Mouse (Mus musculus): ENCODE measurements around the gene Supt6. TPM values are rescaled to one million over a fixed set of nuclear protein-coding genes. Genes with fewer than 3 reads are reported as not detected.

Supt6 gene
- 12.5 and 14.4 TPM in 2 replicates for polyA plus RNA-seq (2015; fragmentation: Nextera tagmentation; extraction: Ambion mirVana)

DNA sequence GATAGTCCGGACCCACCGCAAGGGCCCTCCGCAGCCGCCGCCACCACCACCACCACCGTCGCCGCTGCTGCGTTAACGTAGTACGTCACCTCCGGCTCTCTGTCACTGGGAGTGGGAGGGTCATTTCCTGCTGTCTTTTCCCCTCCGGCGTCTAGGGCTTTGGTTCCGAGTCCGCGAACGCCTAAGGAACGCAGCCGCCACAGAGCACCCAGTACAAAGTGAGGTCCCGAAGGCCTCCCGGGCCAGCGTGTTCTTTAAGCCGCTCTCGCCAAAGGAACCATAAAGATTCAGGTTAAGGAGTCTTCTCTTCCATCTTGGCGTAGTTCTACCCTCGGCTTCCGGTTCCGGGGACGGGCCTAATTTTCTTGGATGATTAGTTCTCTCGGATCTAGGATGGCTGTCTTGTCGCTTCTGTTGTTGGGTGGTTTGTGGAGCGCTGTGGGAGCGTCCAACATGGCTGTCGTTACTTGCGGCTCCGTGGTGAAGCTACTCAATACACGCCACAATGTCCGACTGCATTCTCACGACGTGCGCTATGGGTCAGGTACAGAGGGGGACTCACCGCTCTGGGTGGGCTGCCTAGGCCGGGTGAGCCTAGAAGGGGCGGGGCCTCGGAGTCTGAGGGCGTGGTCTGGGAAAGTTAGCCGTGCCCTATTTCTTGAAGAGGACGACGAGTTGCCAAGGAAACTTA, at the start of gene Supt6, which contains the start of gene Sdf2:
TSS of gene Supt6 (minus strand) at position 361 of the 691 bp plus-strand sequence.
TSS of gene Sdf2 (plus strand) at position 120 of the 691 bp plus-strand sequence.

DNA sequence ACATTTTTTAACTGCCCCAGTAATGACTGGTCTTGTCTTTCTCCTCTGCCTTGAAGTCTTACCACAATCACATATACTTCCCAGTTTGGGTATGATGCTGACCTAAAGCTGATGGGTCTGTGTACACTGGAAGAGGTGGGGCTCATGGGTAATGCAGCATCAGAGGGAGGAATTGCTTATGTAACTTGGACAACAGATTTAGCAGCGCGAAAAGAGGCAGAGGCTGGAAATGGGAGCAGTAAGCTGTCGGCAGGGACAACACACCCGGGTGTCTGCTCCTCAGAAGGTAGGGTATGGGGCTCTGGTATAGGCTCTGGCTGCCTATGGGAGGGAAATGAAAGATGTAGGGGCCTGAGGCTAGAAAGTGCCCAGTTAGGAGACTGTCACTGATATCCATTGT, 44.9 kb upstream of the Supt6 start, which contains the start of gene BC030499:
TSS of gene BC030499 (plus strand) at position 188 of the 400 bp plus-strand sequence.

DNA sequence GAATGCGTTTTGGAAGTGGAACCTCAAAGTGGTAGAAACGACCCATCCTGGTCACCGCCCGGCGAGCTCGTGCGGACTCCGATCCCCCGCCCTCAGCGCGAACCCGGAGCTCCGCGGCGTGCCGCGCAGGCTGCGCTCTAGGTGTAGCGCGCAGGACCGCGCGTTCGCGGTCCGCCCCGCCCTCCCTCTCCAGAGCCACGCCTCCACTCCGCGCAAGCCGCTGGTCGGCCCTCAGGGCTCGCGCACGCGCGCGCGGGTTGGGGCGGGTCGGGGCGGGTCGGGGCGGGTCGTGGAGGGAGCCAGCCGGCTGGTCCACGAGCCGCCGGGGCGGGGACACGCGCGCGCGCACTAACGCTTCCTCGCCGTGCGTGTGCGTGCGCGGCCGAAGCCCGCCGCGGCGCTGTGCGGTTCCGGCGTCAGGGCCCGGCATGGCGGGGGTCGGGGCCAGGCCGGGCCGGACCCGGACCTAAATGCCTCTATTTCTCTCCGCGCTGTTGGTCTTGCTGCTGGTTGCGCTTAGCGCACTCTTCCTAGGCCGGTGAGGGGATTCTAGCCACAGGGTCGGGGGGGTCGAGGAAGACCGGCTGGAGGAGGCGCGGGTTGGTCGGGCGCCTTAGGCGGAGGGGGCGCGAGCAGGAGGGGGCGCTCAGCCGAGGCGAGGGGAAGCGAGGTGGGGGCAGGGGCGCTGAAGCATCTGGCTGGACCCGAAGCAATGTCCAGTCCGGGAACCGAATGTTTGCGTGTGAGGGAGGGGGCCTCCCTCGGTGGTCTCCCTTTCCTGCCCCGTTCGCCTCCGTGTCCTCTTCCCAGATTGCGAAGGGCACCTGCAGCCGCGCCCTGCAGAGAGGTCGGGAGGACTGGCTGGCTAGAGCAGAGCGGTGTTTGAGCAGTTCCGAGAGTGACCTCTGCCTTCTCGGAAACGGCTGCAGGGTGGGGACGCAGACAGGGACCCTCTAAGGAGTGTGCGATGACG, 15.9 kb upstream of the Supt6 start, which contains the start of gene 2610507B11Rik:
TSS of gene 2610507B11Rik (plus strand) at position 373 of the 973 bp plus-strand sequence.

GRCm38 (mm10) chr11:78193113-78193512, 52.7 kb downstream of the Supt6 start, which contains the start of gene Proca1:
Proca1 (plus strand) TSS chr11:78193392.

DNA sequence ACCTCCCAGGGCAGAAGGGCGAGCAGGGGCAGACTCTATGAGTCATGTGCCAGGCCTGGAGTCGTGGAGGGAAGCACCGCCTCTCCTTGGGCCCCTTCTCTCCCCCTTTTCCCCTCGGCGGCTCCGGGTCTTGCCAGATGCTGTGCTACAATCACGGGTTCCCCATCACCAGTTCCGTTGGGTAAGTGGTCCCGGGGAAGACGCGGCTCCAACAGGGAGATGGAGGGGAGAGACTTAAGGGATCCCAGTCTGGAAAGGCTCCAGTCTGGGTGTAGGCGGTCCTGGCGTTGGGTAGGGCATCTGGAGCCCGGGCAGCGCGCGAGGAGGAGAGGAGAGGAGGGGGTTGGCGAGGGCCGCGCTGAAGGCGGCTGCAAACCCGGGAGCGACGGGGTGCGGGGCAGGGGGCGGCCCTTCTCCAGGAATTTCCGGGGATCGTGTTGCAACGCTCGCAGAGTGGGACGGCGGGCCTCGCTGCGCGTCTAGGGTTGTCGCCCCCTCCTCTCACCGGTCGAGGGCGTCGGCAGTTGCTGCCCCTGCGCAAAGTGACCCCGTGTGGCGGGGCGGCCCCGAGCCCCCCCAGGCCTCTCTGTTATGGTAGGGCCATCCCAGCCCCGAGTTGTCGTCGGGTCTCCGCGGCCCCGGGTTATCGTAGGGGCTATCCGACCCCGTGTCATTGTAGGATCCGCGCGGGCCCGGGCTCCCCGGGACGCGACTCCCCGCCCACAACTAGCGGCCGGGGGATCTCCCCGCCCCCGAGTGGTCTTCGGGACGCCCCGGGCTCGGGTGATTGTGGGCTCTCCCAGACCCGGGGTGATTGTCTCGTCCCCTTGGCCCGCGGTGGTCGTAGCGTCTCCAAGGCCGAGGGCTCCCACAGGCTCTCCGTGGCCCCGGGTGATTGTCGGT, 57.2 kb downstream of the Supt6 start, which contains the start of gene Rab34:
TSS of gene Rab34 (plus strand) at position 100 of the 903 bp plus-strand sequence.

DNA sequence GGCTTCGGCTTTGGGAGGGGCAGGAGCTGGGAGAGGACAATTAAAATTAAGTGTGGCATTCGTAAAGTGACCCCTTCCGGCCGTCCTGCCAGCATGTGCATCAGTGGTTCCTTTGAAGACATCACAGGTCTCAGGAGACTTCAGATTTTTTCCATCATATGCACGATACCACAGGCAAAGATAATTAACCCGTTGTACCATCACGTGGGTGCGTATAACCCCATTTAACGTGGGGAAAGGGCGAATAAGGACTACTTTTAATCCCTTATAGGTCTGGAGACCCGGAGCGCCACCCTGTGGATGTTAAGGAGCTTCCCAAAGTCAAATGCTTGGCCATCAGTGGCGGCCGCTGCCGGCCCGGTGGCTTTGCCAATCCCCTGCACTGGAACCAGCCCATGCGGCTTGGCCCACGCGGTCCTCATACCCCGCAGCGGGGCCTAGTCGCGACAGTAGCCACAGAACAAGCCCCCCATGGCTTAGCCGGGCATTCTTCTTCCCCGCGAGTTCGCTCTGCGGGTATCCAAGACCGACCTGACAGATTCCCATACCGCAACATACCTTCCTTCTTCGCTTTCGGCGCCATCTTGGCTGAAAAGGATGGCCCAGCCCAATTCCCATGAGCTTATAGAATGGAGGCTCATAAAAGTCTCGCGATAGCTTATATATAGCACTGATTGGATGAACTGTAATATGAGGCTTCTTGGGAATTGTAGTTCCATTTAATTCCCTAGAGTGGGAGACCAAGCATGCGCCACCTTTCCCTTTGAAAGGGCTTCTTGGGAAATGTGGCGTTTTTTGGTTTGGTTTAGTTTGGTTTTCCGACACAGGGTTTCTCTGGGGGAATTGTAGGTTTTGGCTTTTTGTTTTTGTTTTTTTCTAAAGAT, 62.6 kb downstream of the Supt6 start, which contains the start of gene Rpl23a:
TSS of gene Rpl23a (minus strand) at position 624 of the 884 bp plus-strand sequence.

GRCm38 (mm10) chr11:78176402-78176862, 69.4 kb downstream of the Supt6 start, which contains the start of the genes Nek8 and Tlcd1:
Nek8 (minus strand) TSS chr11:78176675.
Tlcd1 (plus strand) TSS chr11:78176711.

GRCm38 (mm10) chr11:78164924-78165760, 80.6 kb downstream of the Supt6 start, which contains the start of gene Traf4:
Traf4 (minus strand) TSS chr11:78165589.

Small RNAs within 50 kb of the gene (microRNA-seq; reads per million reads assigned to microRNA genes)
- gene Mir7653 (ENCODE audit: borderline replicate concordance, insufficient number of aligned reads) = not detected

Other genes starting within 250 kb of the Supt6 start
- 13.1 and 22.1 TPM in 2 replicates for gene Dhrs13, start 213.7 kb downstream of the Supt6 start, polyA plus RNA-seq (2015; fragmentation: Nextera tagmentation; extraction: Ambion mirVana)
- gene Flot2, start 208.1 kb downstream of the Supt6 start, polyA plus RNA-seq (2015; fragmentation: Nextera tagmentation; extraction: Ambion mirVana) = 73.4 and 83.2 TPM in 2 replicates
- 18.5 and 31.0 TPM in 2 replicates for gene Eral1, start 165.6 kb downstream of the Supt6 start, polyA plus RNA-seq (2015; fragmentation: Nextera tagmentation; extraction: Ambion mirVana)
- gene Fam222b, start 151.3 kb downstream of the Supt6 start, polyA plus RNA-seq (2015; fragmentation: Nextera tagmentation; extraction: Ambion mirVana) = 7.7 and 11.3 TPM in 2 replicates
- 26.5 and 29.7 TPM in 2 replicates for gene Traf4, start 80.4 kb downstream of the Supt6 start, polyA plus RNA-seq (2015; fragmentation: Nextera tagmentation; extraction: Ambion mirVana)
- 12.4 and 15.0 TPM in 2 replicates for gene Nek8, start 69.3 kb downstream of the Supt6 start, polyA plus RNA-seq (2015; fragmentation: Nextera tagmentation; extraction: Ambion mirVana)
- 43.8 and 59.8 TPM in 2 replicates for gene Tlcd1, start 69.3 kb downstream of the Supt6 start, polyA plus RNA-seq (2015; fragmentation: Nextera tagmentation; extraction: Ambion mirVana)
- 1,480 and 1,753 TPM in 2 replicates for gene Rpl23a, start 62.4 kb downstream of the Supt6 start, polyA plus RNA-seq (2015; fragmentation: Nextera tagmentation; extraction: Ambion mirVana)
- gene Rab34, start 57.6 kb downstream of the Supt6 start, polyA plus RNA-seq (2015; fragmentation: Nextera tagmentation; extraction: Ambion mirVana) = 133 and 149 TPM in 2 replicates
- 6.5 and 7.8 TPM in 2 replicates for gene Proca1, start 52.6 kb downstream of the Supt6 start, polyA plus RNA-seq (2015; fragmentation: Nextera tagmentation; extraction: Ambion mirVana)
- gene Sdf2, start 241 bp downstream of the Supt6 start, polyA plus RNA-seq (2015; fragmentation: Nextera tagmentation; extraction: Ambion mirVana) = 161 and 193 TPM in 2 replicates
- 39.8 and 70.6 TPM in 2 replicates for gene 2610507B11Rik, start 15.8 kb upstream of the Supt6 start, polyA plus RNA-seq (2015; fragmentation: Nextera tagmentation; extraction: Ambion mirVana)
- 0.21 TPM in 1 of 2 replicates, not detected in the other for gene BC030499, start 44.9 kb upstream of the Supt6 start, polyA plus RNA-seq (2015; fragmentation: Nextera tagmentation; extraction: Ambion mirVana)
- gene Spag5, start 55.5 kb upstream of the Supt6 start, polyA plus RNA-seq (2015; fragmentation: Nextera tagmentation; extraction: Ambion mirVana) = 6.4 and 8.2 TPM in 2 replicates
- gene Aldoc, start 77.0 kb upstream of the Supt6 start, polyA plus RNA-seq (2015; fragmentation: Nextera tagmentation; extraction: Ambion mirVana) = 13.7 and 19.6 TPM in 2 replicates
- 50.8 and 80.0 TPM in 2 replicates for gene Pigs, start 82.4 kb upstream of the Supt6 start, polyA plus RNA-seq (2015; fragmentation: Nextera tagmentation; extraction: Ambion mirVana)
- 82.0 and 100 TPM in 2 replicates for gene Unc119, start 97.5 kb upstream of the Supt6 start, polyA plus RNA-seq (2015; fragmentation: Nextera tagmentation; extraction: Ambion mirVana)
- gene Foxn1, start 140.6 kb upstream of the Supt6 start, polyA plus RNA-seq (2015; fragmentation: Nextera tagmentation; extraction: Ambion mirVana) = 0.06 TPM in 1 of 2 replicates, not detected in the other
- 0.11 and 0.21 TPM in 2 replicates for gene Slc13a2, start 176.2 kb upstream of the Supt6 start, polyA plus RNA-seq (2015; fragmentation: Nextera tagmentation; extraction: Ambion mirVana)
- 13.1 and 25.8 TPM in 2 replicates for gene Slc46a1, start 219.7 kb upstream of the Supt6 start, polyA plus RNA-seq (2015; fragmentation: Nextera tagmentation; extraction: Ambion mirVana)

Data from adrenal gland, postnatal 0 days (tissue).